Mouse (Mus musculus): ENCODE data around the gene Vhl. TPM values are rescaled to one million over a fixed set of nuclear protein-coding genes. Genes with fewer than 3 reads are reported as not detected.

Gene Vhl
- polyA plus RNA-seq, 1 experiment from 2014 or later, result 60.3 TPM

Other genes with a start within 250 kb of the Vhl start
- 52.6 and 53.7 TPM in 2 replicates for gene Tada3, start 246.1 kb upstream of the Vhl start, polyA plus RNA-seq (2014; fragmentation: Nextera tagmentation; extraction: Ambion mirVana)
- gene Arpc4, start 245.8 kb upstream of the Vhl start, polyA plus RNA-seq (2014; fragmentation: Nextera tagmentation; extraction: Ambion mirVana), result 186 and 197 TPM in 2 replicates
- gene Ttll3, start 234.7 kb upstream of the Vhl start, polyA plus RNA-seq (2014; fragmentation: Nextera tagmentation; extraction: Ambion mirVana), result 2.1 and 3.0 TPM in 2 replicates
- gene Rpusd3, start 204.6 kb upstream of the Vhl start, polyA plus RNA-seq (2014; fragmentation: Nextera tagmentation; extraction: Ambion mirVana), result 34.9 and 39.0 TPM in 2 replicates
- not detected in 2 replicates for gene Cidec, start 188.2 kb upstream of the Vhl start, polyA plus RNA-seq (2014; fragmentation: Nextera tagmentation; extraction: Ambion mirVana)
- 71.0 and 76.1 TPM in 2 replicates for gene Jagn1, start 181.4 kb upstream of the Vhl start, polyA plus RNA-seq (2014; fragmentation: Nextera tagmentation; extraction: Ambion mirVana)
- 1.2 and 1.5 TPM in 2 replicates for gene Il17re, start 165.5 kb upstream of the Vhl start, polyA plus RNA-seq (2014; fragmentation: Nextera tagmentation; extraction: Ambion mirVana)
- gene Il17rc, start 152.5 kb upstream of the Vhl start, polyA plus RNA-seq (2014; fragmentation: Nextera tagmentation; extraction: Ambion mirVana), result 2.4 and 3.2 TPM in 2 replicates
- gene Creld1, start 140.7 kb upstream of the Vhl start, polyA plus RNA-seq (2014; fragmentation: Nextera tagmentation; extraction: Ambion mirVana), result 11.2 and 11.8 TPM in 2 replicates
- gene Prrt3, start 122.0 kb upstream of the Vhl start, polyA plus RNA-seq (2014; fragmentation: Nextera tagmentation; extraction: Ambion mirVana), result 0.31 and 0.33 TPM in 2 replicates
- gene Emc3, start 92.3 kb upstream of the Vhl start, polyA plus RNA-seq (2014; fragmentation: Nextera tagmentation; extraction: Ambion mirVana), result 74.5 and 74.8 TPM in 2 replicates
- gene Fancd2, start 92.3 kb upstream of the Vhl start, polyA plus RNA-seq (2014; fragmentation: Nextera tagmentation; extraction: Ambion mirVana), result 17.0 and 22.2 TPM in 2 replicates
- 0.19 and 0.40 TPM in 2 replicates for gene Fancd2os, start 23.2 kb upstream of the Vhl start, polyA plus RNA-seq (2014; fragmentation: Nextera tagmentation; extraction: Ambion mirVana)
- gene Brk1, start 19.2 kb upstream of the Vhl start, polyA plus RNA-seq (2014; fragmentation: Nextera tagmentation; extraction: Ambion mirVana), result 220 and 221 TPM in 2 replicates
- gene Irak2, start 14.5 kb downstream of the Vhl start, polyA plus RNA-seq (2014; fragmentation: Nextera tagmentation; extraction: Ambion mirVana), result 2.9 and 3.9 TPM in 2 replicates
- gene Tatdn2, start 73.1 kb downstream of the Vhl start, polyA plus RNA-seq (2014; fragmentation: Nextera tagmentation; extraction: Ambion mirVana), result 1.1 and 1.6 TPM in 2 replicates
- gene Ghrl, start 95.9 kb downstream of the Vhl start, polyA plus RNA-seq (2014; fragmentation: Nextera tagmentation; extraction: Ambion mirVana), result 0.72 and 1.3 TPM in 2 replicates
- gene Sec13, start 116.8 kb downstream of the Vhl start, polyA plus RNA-seq (2014; fragmentation: Nextera tagmentation; extraction: Ambion mirVana), result 307 and 308 TPM in 2 replicates

Measured in limb, embryonic 11.5 days (tissue).